Mouse (Mus musculus) testis, adult 2 months (tissue): Measurements from ENCODE around the gene Olfr725. TPM values are rescaled to one million over a fixed set of nuclear protein-coding genes. Genes with fewer than 3 reads are reported as not detected.
A peak's percentile ranks its signal among the peaks of the same experiment; 100 is the strongest.

Source experiments
- H3K27ac ChIP-seq: fragments of 200-500 bp; 2 replicates; pipeline ENCODE4 v1.5.1; 2012; ENCODE audit warnings: low read depth, low read length; ENCODE audit not compliant: control insufficient read depth, insufficient read depth
- H3K27me3 ChIP-seq: fragments of 200-500 bp; 2 replicates; pipeline ENCODE4 v1.6.1; 2012; ENCODE audit warnings: mild to moderate bottlenecking, low read length, moderate library complexity; ENCODE audit not compliant: control insufficient read depth, insufficient read depth
- H3K36me3 ChIP-seq: fragments of 200-500 bp; 2 replicates; pipeline ENCODE4 v1.6.1; 2012; ENCODE audit warnings: mild to moderate bottlenecking, low read length; ENCODE audit not compliant: control insufficient read depth, insufficient read depth
- H3K4me1 ChIP-seq: fragments of 200-500 bp; 2 replicates; pipeline ENCODE4 v1.6.1; 2012; ENCODE audit warnings: low read length; ENCODE audit not compliant: control insufficient read depth, insufficient read depth
- H3K4me3 ChIP-seq: fragments of 200-500 bp; 2 replicates; pipeline ENCODE4 v1.5.1; 2012; ENCODE audit warnings: low read depth, mild to moderate bottlenecking, low read length, moderate library complexity, mixed read lengths; ENCODE audit not compliant: control insufficient read depth
- CTCF ChIP-seq: fragments of 200-500 bp; IDR thresholded peaks from 2 replicates; pipeline ENCODE4 v1.5.1; 2012; ENCODE audit warnings: low read depth, mild to moderate bottlenecking, inconsistent platforms, low read length, moderate library complexity; ENCODE audit not compliant: control insufficient read depth, insufficient read depth, insufficient replicate concordance
- POLR2A ChIP-seq: fragments of 200-500 bp; IDR thresholded peaks from 2 replicates; pipeline ENCODE4 v1.6.1; 2012; ENCODE audit warnings: low read depth, mild to moderate bottlenecking, inconsistent platforms, low read length, moderate library complexity; ENCODE audit not compliant: control insufficient read depth
- polyA plus RNA-seq: library from polyadenylated mRNA; depleted of rRNA; stranded (reverse); fragments of >200 nt; gene quantifications from 2 replicates; pipeline ENCODE4 v1.2.3, GENCODE M21; 2012; rRNA removed

The Olfr725 gene
- polyA plus RNA-seq = not detected in 2 replicates

DNA sequence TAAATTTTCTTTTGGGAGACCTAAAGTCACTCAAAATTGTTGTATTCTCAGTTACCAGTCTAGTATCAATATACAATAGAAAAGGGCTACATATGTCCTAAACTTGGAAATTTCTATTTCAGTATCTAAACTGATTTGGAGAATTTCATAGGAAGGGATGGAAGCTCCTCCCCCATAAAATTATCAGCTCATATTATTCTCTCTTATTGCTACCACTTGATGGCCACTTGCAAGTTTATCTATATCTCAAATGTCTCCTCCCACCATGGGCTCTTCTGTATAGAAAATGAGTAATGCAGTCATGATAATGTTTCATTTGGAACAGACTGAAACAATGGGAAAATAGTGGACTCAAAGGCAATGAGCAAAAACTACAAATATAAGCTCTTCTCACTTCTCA lies at the start of gene Olfr725:
Gene Olfr725 (minus strand): TSS at position 101 of the 400 bp plus-strand sequence.
- no peaks in the 10 kb centered on the region for H3K4me1 ChIP-seq
- no peaks in the 10 kb centered on the region for H3K36me3 ChIP-seq
- no peaks in the 10 kb centered on the region for H3K27me3 ChIP-seq
- no peak within 1 kb of the TSS for H3K4me3 ChIP-seq
- TF ChIP-seq POLR2A (no peak), CTCF (no peak)
- H3K27ac ChIP-seq = no peak within 1 kb of the TSS

DNA sequence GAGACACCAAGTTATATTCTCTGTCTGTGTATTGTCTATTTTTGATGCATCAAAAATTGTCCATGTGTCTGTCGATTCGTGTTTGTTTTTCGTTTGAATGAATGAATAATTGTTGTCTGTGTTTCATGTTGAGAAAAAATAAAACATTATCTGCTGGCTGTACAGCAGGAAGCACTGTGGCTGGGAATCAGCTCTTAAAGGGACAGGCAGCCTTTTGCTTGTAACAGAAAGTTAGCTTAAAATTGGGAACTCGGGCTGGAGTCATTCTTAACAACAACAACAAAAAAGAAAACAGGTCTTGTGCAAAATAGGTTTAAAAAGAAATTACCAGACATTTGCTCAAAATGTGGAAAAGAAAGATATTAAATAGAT lies 22.5 kb upstream of the Olfr725 start:
- Histone ChIP-seq H3K27me3 (no peaks in the 10 kb centered on the region), H3K36me3 (no peaks in the 10 kb centered on the region), H3K4me1 (no peaks in the 10 kb centered on the region), H3K4me3 (no peak overlapping the region), H3K27ac (no peak overlapping the region)
- TF ChIP-seq POLR2A (no peak), CTCF (no peak)

DNA sequence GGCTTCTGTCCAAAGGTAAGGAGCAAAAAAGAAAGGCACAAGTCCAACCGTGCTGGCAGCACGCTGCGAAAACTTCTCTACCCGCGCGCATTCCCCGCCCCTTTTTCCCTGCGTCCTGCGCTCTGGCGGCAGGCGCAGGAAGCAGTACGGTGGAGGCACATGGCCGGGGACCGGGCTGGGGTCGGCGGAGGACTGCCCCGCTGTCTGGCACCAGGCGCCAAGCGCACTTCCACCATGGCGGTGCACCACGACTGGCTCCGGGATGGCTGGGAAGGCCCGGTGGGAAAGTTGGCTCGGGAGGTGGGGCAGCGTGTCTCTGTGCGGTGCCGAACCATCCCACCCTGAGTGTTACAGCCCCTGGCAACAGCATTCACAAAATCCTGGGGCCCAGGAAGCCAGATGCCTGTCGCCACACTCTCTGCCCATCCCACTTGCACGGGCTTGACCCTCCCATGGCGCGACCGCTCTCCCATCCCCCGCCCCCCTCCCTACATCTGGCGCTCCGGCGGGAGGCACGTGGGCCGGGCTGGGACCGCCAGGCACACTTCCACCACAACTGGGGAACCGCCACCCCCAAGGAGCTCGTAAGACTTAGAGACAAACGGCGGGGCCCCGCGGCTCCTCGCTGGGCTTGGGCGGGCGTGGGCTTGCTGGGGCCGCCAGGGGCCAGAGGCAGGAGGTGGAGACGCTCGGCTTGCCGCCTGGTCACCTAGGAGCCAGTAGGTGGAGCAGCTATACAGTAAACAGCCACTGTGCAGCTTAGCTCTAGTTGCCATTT lies 22.0 kb upstream of the Olfr725 start:
- Histone ChIP-seq H3K4me3 (peak overlapping the region; percentile 54), H3K36me3 (no peaks in the 10 kb centered on the region), H3K27me3 (no peaks in the 10 kb centered on the region), H3K27ac (no peak overlapping the region), H3K4me1 (no peaks in the 10 kb centered on the region)
- TF ChIP-seq CTCF (peak; percentile 9; the same call in 1 of the 2 replicates), POLR2A (no peak)

DNA sequence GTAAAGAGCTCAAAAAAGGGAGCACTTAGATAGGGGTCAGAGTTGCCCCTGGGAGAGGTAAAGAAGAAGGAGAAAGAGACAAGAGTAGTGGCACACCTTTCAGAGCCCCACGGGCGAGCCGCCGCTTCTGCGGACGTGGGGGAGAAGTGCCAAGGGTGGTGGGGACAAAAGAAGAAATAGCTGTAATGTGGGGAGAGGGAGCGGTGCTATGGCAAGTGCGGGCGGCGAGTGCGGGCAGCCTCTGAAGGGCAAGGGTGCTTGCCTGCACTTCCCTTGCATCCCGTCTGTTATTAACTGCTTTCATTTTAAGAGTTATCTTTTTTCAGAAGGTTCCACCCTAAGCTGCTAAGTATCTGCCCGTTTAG lies 21.4 kb upstream of the Olfr725 start:
- Histone ChIP-seq H3K4me1 (no peaks in the 10 kb centered on the region), H3K27me3 (no peaks in the 10 kb centered on the region), H3K4me3 (peak overlapping the region; percentile 54), H3K36me3 (no peaks in the 10 kb centered on the region), H3K27ac (no peak overlapping the region)
- TF ChIP-seq CTCF (no peak), POLR2A (no peak)

DNA sequence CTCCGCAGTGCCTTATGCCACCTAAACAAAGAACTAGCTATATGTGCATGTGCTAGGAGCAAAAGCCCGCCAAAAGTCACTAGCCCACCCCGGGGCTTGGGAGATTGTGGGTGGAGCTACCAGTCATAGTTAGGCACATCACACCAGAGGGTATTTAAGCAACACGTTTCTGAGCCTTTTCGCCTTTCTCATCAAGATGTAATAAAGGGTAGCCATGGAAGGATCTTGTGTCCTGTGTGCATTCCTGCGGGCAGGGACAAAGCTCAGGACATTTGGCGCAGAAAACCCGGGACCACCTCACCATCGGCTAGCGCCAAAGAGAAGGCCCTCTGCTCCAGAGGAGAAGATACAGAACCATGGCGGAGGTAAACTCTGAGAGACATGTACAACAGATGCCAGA lies 21.0 kb upstream of the Olfr725 start:
- Histone ChIP-seq H3K27me3 (no peaks in the 10 kb centered on the region), H3K36me3 (no peaks in the 10 kb centered on the region), H3K27ac (no peak overlapping the region), H3K4me3 (no peak overlapping the region), H3K4me1 (no peaks in the 10 kb centered on the region)
- TF ChIP-seq CTCF = no peak
- no peak for TF ChIP-seq POLR2A

DNA sequence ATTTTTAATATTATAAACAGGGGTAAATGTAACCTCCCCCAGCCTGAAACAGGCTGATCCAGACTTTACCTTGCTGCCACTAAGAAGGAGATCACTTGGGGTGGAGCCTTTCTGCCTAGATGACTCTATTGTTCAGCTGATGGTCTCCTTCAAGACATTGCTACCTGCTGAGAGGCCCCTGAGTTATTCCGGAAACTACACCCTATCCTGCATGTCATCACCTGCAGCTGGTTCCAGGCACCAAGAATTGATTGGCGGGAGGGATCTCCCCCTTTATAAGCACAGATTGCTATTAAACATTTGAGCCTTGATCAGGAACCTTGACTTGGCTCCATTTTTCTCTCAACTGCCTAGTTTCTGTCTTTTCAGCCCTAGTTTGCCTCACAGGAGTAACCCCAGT lies 8.1 kb downstream of the Olfr725 start:
- no peak overlapping the region for H3K27ac ChIP-seq
- H3K36me3 ChIP-seq = no peaks in the 10 kb centered on the region
- TF ChIP-seq POLR2A (no peak), CTCF (no peak)
- no peaks in the 10 kb centered on the region for H3K27me3 ChIP-seq
- no peak overlapping the region for H3K4me3 ChIP-seq
- no peaks in the 10 kb centered on the region for H3K4me1 ChIP-seq

DNA sequence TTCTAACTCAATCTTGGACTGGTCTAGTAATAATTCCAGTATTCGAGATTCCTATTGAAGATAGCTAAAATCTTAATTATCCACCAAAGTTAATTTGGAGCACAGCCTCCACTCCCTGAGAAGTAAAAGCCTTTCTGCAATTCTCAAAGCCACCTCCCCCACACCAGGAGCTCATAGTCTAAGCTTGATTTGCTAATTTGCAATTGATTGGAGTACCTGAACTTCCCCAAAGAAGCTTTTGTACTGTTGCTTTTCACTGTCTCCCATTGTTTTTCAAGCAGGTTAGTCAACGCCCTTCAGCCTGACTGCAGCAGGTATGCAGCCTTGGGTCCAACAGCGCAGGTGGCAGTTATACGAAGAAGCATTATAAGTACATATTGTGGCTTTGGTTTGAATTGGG lies 8.8 kb downstream of the Olfr725 start:
- no peaks in the 10 kb centered on the region for H3K4me1 ChIP-seq
- H3K4me3 ChIP-seq = no peak overlapping the region
- no peak for TF ChIP-seq POLR2A
- no peak for TF ChIP-seq CTCF
- H3K27ac ChIP-seq = no peak overlapping the region
- no peaks in the 10 kb centered on the region for H3K27me3 ChIP-seq
- H3K36me3 ChIP-seq = no peaks in the 10 kb centered on the region
